Comparison of ENCODE assay signal across 10 mouse cellular contexts in genomic region chr15:93379177-93379576, GRCm38 (mm10). TPM values are rescaled to one million over a fixed set of nuclear protein-coding genes. Genes with fewer than 3 reads are reported as not detected.
DNase-seq lines count a peak whose midpoint lies in the region; ATAC-seq and TF ChIP-seq lines count a peak whose summit lies in the region.
"Had no signal": no experiment of that assay in that cellular context is flagged by ENCODE, and none has a peak within 500 bp of the region (broad histone marks: within the 10 kb centered on the region; RNA-seq: fewer than 3 reads in every experiment).

No protein-coding gene starts in this region.

- 64% methylated on average over 3 of the region's 3 CpGs for WGBS in liver, postnatal 0 days (ENCODE audit: insufficient replicate concordance)
- 76% methylated on average over 3 of the region's 3 CpGs for whole genome bisulfite sequencing in limb, embryonic 10.5 days

- H3K36me3 ChIP-seq in liver, postnatal 0 days (replicated peaks; ENCODE audit: insufficient read depth, low read length): no peaks in the 10 kb centered on the region
- H3K36me3 ChIP-seq in limb, embryonic 10.5 days: peaks cover 7% of the 10 kb centered on the region

- no peaks in the 10 kb centered on the region for H3K27me3 ChIP-seq in liver, postnatal 0 days (ENCODE audit: insufficient read depth, low read length)
- H3K27me3 ChIP-seq in limb, embryonic 10.5 days (ENCODE audit: low read depth, poor library complexity, severe bottlenecking): no peaks in the 10 kb centered on the region
- H3K27me3 ChIP-seq: hindbrain, embryonic 15.5 days; limb, embryonic 12.5 days had no signal

- no peaks in the 10 kb centered on the region for H3K4me1 ChIP-seq in liver, postnatal 0 days (ENCODE audit: insufficient read depth)
- 0 out of 2 replicates have a peak, but pooled peaks cover 2% of the 10 kb centered on the region for H3K4me1 ChIP-seq in limb, embryonic 10.5 days
- H3K4me1 ChIP-seq: hindbrain, embryonic 15.5 days; limb, embryonic 12.5 days had no signal

- H3K4me3 ChIP-seq in liver, postnatal 0 days (ENCODE audit: low read depth, low read length): no peak overlapping the region
- no peak overlapping the region for H3K4me3 ChIP-seq in limb, embryonic 10.5 days
- H3K4me3 ChIP-seq: hindbrain, embryonic 15.5 days; limb, embryonic 12.5 days had no signal

- TF ChIP-seq CTCF in liver, postnatal 0 days (IDR thresholded peaks at IDR 0.05; ENCODE audit: low read depth): peak; percentile 70

- H3K9me3 ChIP-seq in liver, postnatal 0 days (ENCODE audit: low read length): no peaks in the 10 kb centered on the region
- no peaks in the 10 kb centered on the region for H3K9me3 ChIP-seq in limb, embryonic 10.5 days (replicated peaks)
- H3K9me3 ChIP-seq: hindbrain, embryonic 15.5 days; limb, embryonic 12.5 days had no signal

- H3K27ac ChIP-seq in liver, postnatal 0 days (ENCODE audit: low read depth): no peak overlapping the region
- H3K27ac ChIP-seq in limb, embryonic 10.5 days: no peak overlapping the region
- H3K27ac ChIP-seq: hindbrain, embryonic 15.5 days; limb, embryonic 12.5 days had no signal

- ATAC-seq in liver, postnatal 0 days: no peak

- TF ChIP-seq EP300 in liver, postnatal 0 days (IDR thresholded peaks at IDR 0.05; ENCODE audit: low read depth): no peak

- H3K9ac ChIP-seq in liver, postnatal 0 days (replicated peaks): no peak overlapping the region
- H3K9ac ChIP-seq: hindbrain, embryonic 15.5 days; limb, embryonic 12.5 days had no signal

- H3K4me2 ChIP-seq in liver, postnatal 0 days (ENCODE audit: low read depth, low read length): no peak overlapping the region
- H3K4me2 ChIP-seq: hindbrain, embryonic 15.5 days; limb, embryonic 12.5 days had no signal

- peak; percentile 16 for DNase-seq in embryo, embryonic 11 days
- DNase-seq in embryo, embryonic 10 days (ENCODE audit: low spot score): no peak
- peak; percentile 51 for DNase-seq in 3T3-L1 (ENCODE audit: low read depth, low spot score)
- DNase-seq in T-cell, adult 2 months (ENCODE audit: low spot score): peak; percentile 25
- DNase-seq in liver, postnatal 0 days: peak; percentile 46
- no peak for DNase-seq in cerebellum, postnatal 25 days
- no peak for DNase-seq in ovary, adult 18-20 months (ENCODE audit: low spot score)
- DNase-seq in limb, embryonic 10.5 days (ENCODE audit: low spot score): no peak

RNA-seq across cellular contexts. Expression of gene Zcrb1, which starts 19.0 kb away (rescaled TPM):
- polyA plus RNA-seq in liver, postnatal 0 days (2015; fragmentation: Nextera tagmentation; extraction: Ambion mirVana): 55.1 and 58.8 TPM in 2 replicates
- 154 and 157 TPM in 2 replicates for polyA plus RNA-seq in limb, embryonic 10.5 days (2016; fragmentation: Nextera tagmentation; extraction: Ambion mirVana)

RNA-seq across cellular contexts. Expression of gene Pphln1, which starts 19.0 kb away (rescaled TPM):
- polyA plus RNA-seq in liver, postnatal 0 days (2015; fragmentation: Nextera tagmentation; extraction: Ambion mirVana): 8.6 and 11.3 TPM in 2 replicates
- polyA plus RNA-seq in limb, embryonic 10.5 days (2016; fragmentation: Nextera tagmentation; extraction: Ambion mirVana): 96.2 and 99.3 TPM in 2 replicates

RNA-seq across cellular contexts. Expression of gene Yaf2, which starts 42.4 kb away (rescaled TPM):
- 25.7 and 26.4 TPM in 2 replicates for polyA plus RNA-seq in liver, postnatal 0 days (2015; fragmentation: Nextera tagmentation; extraction: Ambion mirVana)
- polyA plus RNA-seq in limb, embryonic 10.5 days (2016; fragmentation: Nextera tagmentation; extraction: Ambion mirVana): 106 and 128 TPM in 2 replicates

Comparison
In these comparisons a context has a peak if more than half of its experiments do, and no peak if none do; other contexts are left out.
1. DNase-seq: peak in embryo, embryonic 11 days (single experiment), 3T3-L1 (single experiment), T-cell, adult 2 months (single experiment) and liver, postnatal 0 days (single experiment); none in embryo, embryonic 10 days (single experiment), cerebellum, postnatal 25 days (0 of 2), ovary, adult 18-20 months (single experiment) and limb, embryonic 10.5 days (single experiment).